Mouse (Mus musculus) left cerebral cortex, postnatal 36 days (tissue): ENCODE results near the gene Snx9. TPM values are rescaled to one million over a fixed set of nuclear protein-coding genes. Genes with fewer than 3 reads are reported as not detected.
A peak's percentile ranks its signal among the peaks of the same experiment; 100 is the strongest.

Experiments used
- DNase-seq, 2 experiments: peaks; one replicate each; pipeline ENCODE4 v3.0.0; 2021 to 2022; ENCODE audit warnings: low spot score in 2 of 2, mixed read lengths in 1 of 2
- intact Hi-C: fragments of 180-260 bp; cut with DNase I; formaldehyde crosslinking; loops from one replicate; pipeline ENCODE4 v1.15.1; 2025
- total RNA-seq, 2 experiments: library from RNA; stranded (reverse); gene quantifications; 2 replicates each; pipeline ENCODE4 v1.2.3; 2021

The Snx9 gene
- total RNA-seq, 2 experiments from 2014 or later: 13.0 to 14.3 TPM

DNA sequence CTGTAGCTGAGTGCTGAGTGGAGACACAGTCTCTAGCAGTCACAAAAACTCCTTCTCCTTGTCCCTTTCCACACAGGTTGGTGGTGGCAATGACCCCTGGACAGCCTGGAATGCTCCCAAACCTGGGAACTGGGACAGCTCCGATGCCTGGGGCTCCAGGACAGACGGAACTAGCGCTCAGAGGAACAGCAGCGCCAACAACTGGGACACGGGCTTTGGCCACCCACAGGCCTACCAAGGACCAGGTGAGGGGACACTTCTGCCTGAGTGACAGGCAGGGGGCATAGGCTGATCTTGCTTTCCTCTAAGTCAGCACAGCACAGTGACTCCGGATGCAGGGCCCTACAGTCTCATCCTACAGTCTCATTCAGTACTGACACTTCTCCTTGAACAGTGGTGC lies 58.1 kb downstream of the Snx9 start:
- no peak for DNase-seq
- intact Hi-C loops: no loop called here

GRCm38 (mm10) chr17:5901381-5901780 lies 60.3 kb downstream of the Snx9 start:
- intact Hi-C loops: no loop called here

DNA sequence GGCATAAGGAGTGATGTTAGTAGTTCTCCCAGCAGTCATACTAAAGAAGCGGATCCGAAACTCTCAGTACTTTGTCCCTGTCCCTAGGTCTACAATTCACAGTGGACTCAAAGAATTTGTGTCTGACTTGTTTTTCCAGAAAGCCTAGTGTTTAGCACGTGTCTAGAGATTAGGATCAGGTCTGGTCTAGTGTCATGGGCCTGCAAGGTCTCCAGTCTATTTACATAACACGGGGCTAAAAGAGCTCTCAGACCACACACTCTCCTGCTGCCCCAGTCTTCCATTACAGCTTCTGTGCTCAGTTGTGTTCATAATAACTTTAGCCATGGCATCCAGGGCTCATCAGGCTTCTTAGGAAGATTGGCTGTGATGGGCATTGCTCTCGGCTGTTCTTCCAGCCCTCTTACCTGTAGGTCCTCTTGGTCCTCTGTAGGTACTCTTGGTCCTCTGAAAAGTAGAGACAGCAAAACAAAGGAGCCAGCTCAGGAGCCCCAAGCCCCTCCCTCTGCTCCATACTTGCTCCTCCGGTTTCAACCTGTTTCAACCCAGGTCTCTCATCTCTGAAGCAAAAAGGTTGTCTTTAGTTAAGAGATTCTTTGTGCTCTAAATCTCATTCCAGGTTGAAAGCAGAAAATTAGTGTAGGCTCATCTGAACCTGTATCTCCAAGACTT lies 62.6 kb downstream of the Snx9 start:
- intact Hi-C loops: no loop called here
- no peak for DNase-seq

More at GRCm38 (mm10) chr17:5901381-5901780, 60.3 kb downstream of the Snx9 start:
- DNase-seq: no peak

DNA sequence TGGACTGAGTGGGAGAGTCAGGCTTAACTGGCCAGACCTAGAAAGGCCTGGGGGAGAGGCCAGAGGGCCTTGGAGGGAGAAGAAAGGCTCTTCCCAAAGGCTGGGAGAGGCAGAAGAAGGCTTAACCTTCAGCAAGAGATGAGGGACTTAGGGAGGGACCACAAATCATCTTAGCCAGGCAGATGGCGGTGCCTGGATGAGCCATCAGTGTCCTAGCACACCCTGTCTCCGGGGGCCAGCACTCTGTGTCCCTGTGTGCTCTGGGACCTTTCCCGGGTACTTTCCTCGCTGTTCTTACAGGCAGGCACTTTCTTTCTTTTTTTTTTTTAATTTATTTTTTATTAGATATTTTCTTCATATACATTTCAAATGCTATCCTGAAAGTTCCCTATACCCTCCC lies 68.6 kb downstream of the Snx9 start:
- intact Hi-C loops: no loop called here
- DNase-seq: no peak

GRCm38 (mm10) chr17:5911591-5911990 lies 70.5 kb downstream of the Snx9 start:
- peak; percentile 35 to 41 for DNase-seq
- intact Hi-C loops: no loop called here

GRCm38 (mm10) chr17:5912797-5913196 lies 71.7 kb downstream of the Snx9 start:
- DNase-seq: no peak
- intact Hi-C loops: no loop called here

- intact Hi-C loops: no loop called here
Measured at GRCm38 (mm10) chr17:5914217-5914616, 73.1 kb downstream of the Snx9 start.

DNA sequence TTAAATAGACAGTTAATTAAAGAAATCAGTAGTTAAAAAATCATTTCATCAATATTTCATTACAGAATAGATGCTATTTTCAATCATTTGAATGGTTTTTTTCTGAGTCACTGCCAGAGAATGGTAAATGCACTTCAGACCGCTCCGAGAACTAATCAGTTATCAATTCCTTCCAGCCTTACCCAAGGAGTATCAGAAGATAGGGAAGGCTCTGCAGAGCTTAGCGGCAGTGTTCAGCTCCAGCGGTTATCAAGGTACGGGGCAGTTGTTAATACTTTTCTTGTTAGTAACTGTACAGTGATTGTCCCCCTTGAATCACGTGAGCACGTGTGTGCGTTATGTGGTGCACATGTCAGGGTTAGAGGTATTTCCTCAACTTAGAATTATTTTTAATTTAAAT lies 80.8 kb downstream of the Snx9 start:
- no peak for DNase-seq
- intact Hi-C loops: loop anchor here (10.0 kb wide), 1 partner anchor 127 kb away; no protein-coding TSS in a partner anchor

More at GRCm38 (mm10) chr17:5914217-5914616, 73.1 kb downstream of the Snx9 start:
- DNase-seq: no peak

GRCm38 (mm10) chr17:5923281-5923680 lies 82.2 kb downstream of the Snx9 start:
- DNase-seq: peak; percentile 34 to 41
- intact Hi-C loops: loop anchor here (10.0 kb wide), 1 partner anchor 128 kb away; no protein-coding TSS in a partner anchor

GRCm38 (mm10) chr17:5924238-5924637 lies 83.1 kb downstream of the Snx9 start:
- DNase-seq: peak in 1 of 2 experiments; percentile 25
- intact Hi-C loops: loop anchor here (10.0 kb wide), 1 partner anchor 129 kb away; no protein-coding TSS in a partner anchor

- intact Hi-C loops: loop anchor here (10.0 kb wide), 1 partner anchor 132 kb away; no protein-coding TSS in a partner anchor
- no peak for DNase-seq
Measured at GRCm38 (mm10) chr17:5926710-5927109, 85.6 kb downstream of the Snx9 start.

GRCm38 (mm10) chr17:5929031-5929430 lies 87.9 kb downstream of the Snx9 start:
- intact Hi-C loops: loop anchor here (10.0 kb wide), 1 partner anchor 134 kb away; no protein-coding TSS in a partner anchor
- no peak for DNase-seq

DNA sequence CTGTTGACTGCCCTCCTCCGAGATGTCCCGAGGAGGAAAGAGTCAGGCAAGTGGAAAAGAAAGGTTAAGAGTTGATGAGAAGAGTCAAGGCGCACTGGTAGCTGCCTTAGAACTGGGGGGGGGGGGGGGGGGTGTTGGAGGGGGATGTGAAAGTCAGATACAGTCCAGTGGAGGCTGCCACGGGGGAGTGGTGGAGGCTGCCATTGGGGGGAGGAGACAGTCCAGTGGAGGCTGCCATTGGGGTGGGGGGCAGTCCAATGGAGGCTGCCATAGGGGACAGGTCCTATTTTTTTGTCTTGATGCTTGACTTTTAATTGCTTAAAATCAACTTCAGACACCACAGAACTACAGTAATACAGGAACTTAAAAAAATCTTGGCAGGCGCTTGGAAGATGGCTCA lies 91.0 kb downstream of the Snx9 start:
- DNase-seq: no peak
- intact Hi-C loops: no loop called here

GRCm38 (mm10) chr17:5934554-5935324 lies 93.6 kb downstream of the Snx9 start:
- intact Hi-C loops: no loop called here
- peak; percentile 40 to 57 for DNase-seq

- intact Hi-C loops: no loop called here
- DNase-seq: no peak
Measured at GRCm38 (mm10) chr17:5935680-5936079, 94.6 kb downstream of the Snx9 start.

DNA sequence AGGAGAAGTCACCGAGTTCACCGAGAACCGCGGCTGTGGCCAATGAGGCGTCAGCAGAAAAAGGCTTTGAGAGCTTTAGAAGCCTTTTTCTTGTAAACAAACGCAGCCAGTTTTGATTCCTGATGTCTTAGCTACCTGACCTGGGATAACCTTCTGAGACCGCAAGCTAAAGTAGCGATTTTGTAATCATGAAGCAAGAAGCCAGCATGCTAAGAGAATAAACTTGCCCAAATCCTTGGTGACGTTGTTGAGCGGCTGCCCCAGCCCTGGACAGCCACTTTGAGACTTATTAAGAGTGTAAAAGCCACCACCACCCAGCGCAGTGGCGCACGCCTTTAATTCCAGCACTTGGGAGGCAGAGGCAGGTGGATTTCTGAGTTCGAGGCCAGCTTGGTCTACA lies 95.1 kb downstream of the Snx9 start:
- intact Hi-C loops: no loop called here
- no peak for DNase-seq

DNA sequence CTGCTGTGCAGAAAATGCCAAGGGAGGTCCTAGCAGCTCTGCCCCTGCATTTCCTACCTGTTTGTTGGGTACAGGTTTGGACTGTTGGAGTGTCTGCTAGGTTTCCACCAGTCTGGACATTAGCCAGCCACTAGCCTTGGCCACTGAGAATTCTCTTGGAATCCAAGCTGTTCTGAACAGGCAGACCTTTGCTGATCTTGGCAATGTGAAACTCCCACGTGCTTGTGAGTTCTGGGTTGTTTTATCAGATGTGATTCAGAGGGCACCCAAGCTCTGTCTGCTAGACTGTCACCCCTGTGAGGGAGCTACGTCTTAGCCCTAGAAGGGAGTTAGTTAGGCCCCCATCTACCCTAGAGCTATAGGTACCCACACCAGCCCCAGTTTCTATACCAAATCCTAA lies 96.3 kb downstream of the Snx9 start:
- DNase-seq: no peak
- intact Hi-C loops: no loop called here

GRCm38 (mm10) chr17:5939871-5940270 lies 98.7 kb downstream of the Snx9 start:
- no peak for DNase-seq
- intact Hi-C loops: loop anchor here (2.0 kb wide), 1 partner anchor 37 kb away; no protein-coding TSS in a partner anchor

- intact Hi-C loops: loop anchor here (1.0 to 2.0 kb wide), 2 partner anchors 36 to 80 kb away; no protein-coding TSS in a partner anchor
Measured at GRCm38 (mm10) chr17:5940792-5941191, 99.7 kb downstream of the Snx9 start.

GRCm38 (mm10) chr17:5941230-5942043 lies 100.3 kb downstream of the Snx9 start, which contains the start of gene Synj2:
TSS of gene Synj2 (plus strand) at chr17:5941280.
- intact Hi-C loops: loop anchor here (1.0 to 2.0 kb wide), 2 partner anchors 35 to 79 kb away; no protein-coding TSS in a partner anchor
- DNase-seq: peak; percentile 30 to 48

More at GRCm38 (mm10) chr17:5940792-5941191, 99.7 kb downstream of the Snx9 start:
- DNase-seq: peak; percentile 68 to 71
